34 mouse cellular contexts compared by ENCODE assay signal in the genomic region with DNA sequence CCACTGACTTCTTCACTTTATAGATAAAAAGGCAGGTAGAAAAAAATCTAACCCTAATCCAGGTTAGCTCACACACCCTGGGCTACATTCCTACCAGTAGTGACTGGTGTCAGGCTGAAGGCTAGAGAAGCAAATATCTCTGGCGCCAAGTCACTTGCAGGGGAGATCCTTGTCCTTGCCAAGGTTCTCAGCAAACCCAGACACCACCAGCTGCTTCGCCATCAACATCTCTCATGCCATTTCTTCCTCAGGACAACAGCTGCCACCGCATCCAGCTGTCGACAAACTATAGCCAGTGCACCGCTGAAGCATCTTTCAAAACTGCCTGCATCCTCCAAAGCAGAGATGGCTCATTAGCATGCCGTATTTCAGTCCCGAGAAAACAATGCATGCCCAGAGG.
"Had no signal": no experiment of that assay in that cellular context is flagged by ENCODE, and none has a peak within 500 bp of the region (broad histone marks: within the 10 kb centered on the region; RNA-seq: fewer than 3 reads in every experiment).

No protein-coding gene starts in this region.

- H3K36me3 ChIP-seq: heart, embryonic 10.5 days; heart, embryonic 12.5 days; heart, embryonic 13.5 days; heart, embryonic 15.5 days; hindbrain, embryonic 12.5 days; hindbrain, embryonic 13.5 days; hindbrain, embryonic 15.5 days; intestine, embryonic 15.5 days; kidney, embryonic 15.5 days had no signal

- H3K4me2 ChIP-seq: heart, embryonic 11.5 days; heart, embryonic 12.5 days; heart, embryonic 13.5 days; heart, embryonic 15.5 days; hindbrain, embryonic 12.5 days; hindbrain, embryonic 13.5 days; hindbrain, embryonic 14.5 days; hindbrain, embryonic 15.5 days; intestine, embryonic 15.5 days; kidney, embryonic 15.5 days had no signal

- H3K4me3 ChIP-seq: heart, embryonic 10.5 days; heart, embryonic 12.5 days; heart, embryonic 13.5 days; heart, embryonic 15.5 days; hindbrain, embryonic 10.5 days; hindbrain, embryonic 12.5 days; hindbrain, embryonic 13.5 days; hindbrain, embryonic 15.5 days; intestine, embryonic 15.5 days; kidney, embryonic 15.5 days; layer of hippocampus, adult 2 months; left cerebral cortex, adult 2 months had no signal

- H3K27ac ChIP-seq: heart, embryonic 10.5 days; heart, embryonic 13.5 days; heart, embryonic 15.5 days; hindbrain, embryonic 10.5 days; hindbrain, embryonic 12.5 days; hindbrain, embryonic 13.5 days; hindbrain, embryonic 14.5 days; hindbrain, embryonic 15.5 days; intestine, embryonic 15.5 days; kidney, embryonic 15.5 days; kidney, postnatal 0 days; layer of hippocampus, adult 2 months; left cerebral cortex, adult 2 months had no signal

- ATAC-seq: inflammation-experienced regulatory T-cells, adult 6 months; intestine, embryonic 15.5 days; intestine, embryonic 16.5 days; intestine, postnatal 0 days had no signal

- H3K27me3 ChIP-seq: heart, embryonic 12.5 days; heart, embryonic 13.5 days; heart, embryonic 15.5 days; hindbrain, embryonic 12.5 days; hindbrain, embryonic 13.5 days; hindbrain, embryonic 15.5 days; intestine, embryonic 15.5 days; kidney, embryonic 15.5 days had no signal

- H3K4me1 ChIP-seq: heart, embryonic 10.5 days; hindbrain, embryonic 15.5 days; intestine, embryonic 15.5 days had no signal

- H3K9ac ChIP-seq: heart, embryonic 12.5 days; heart, embryonic 13.5 days; heart, embryonic 15.5 days; hindbrain, embryonic 12.5 days; hindbrain, embryonic 13.5 days; hindbrain, embryonic 14.5 days; hindbrain, embryonic 15.5 days; intestine, embryonic 15.5 days; kidney, embryonic 15.5 days had no signal

- H3K9me3 ChIP-seq: heart, embryonic 10.5 days; heart, embryonic 12.5 days; heart, embryonic 13.5 days; heart, embryonic 15.5 days; hindbrain, embryonic 10.5 days; hindbrain, embryonic 12.5 days; hindbrain, embryonic 13.5 days; hindbrain, embryonic 15.5 days; intestine, embryonic 15.5 days; kidney, embryonic 15.5 days had no signal

- DNase-seq: heart, postnatal 10 days; heart, postnatal 14 days; heart, postnatal 36 days; heart, postnatal 4 days; kidney, adult 11 months; kidney, adult 18-20 months; kidney, adult 2 months; kidney, adult 8-10 months; kidney, adult 9 months; kidney, postnatal 10 days; kidney, postnatal 14 days; kidney, postnatal 25 days; kidney, postnatal 36 days; kidney, postnatal 4 days; layer of hippocampus, adult 9-11 months; layer of hippocampus, postnatal 36 days had no signal
